Mouse (Mus musculus) kidney, embryonic 14.5 days (tissue): ENCODE measurements around the gene Tmem247. TPM values are rescaled to one million over a fixed set of nuclear protein-coding genes. Genes with fewer than 3 reads are reported as not detected.
A peak's percentile ranks its signal among the peaks of the same experiment; 100 is the strongest.

Source experiments
- ATAC-seq: fragments of 200-750 bp; cut with Nextera tagmentation; 2 replicates; pipeline ENCODE4 v1.8.0; 2017; ENCODE audit warnings: moderate number of reproducible peaks, mild to moderate bottlenecking, moderate TSS enrichment, moderate library complexity; ENCODE audit not compliant: low FRiP score, low TSS enrichment
- H3K27ac ChIP-seq: fragments of 300-500 bp; sonication (generic); 2 replicates; pipeline ENCODE4 v1.5.1; 2014; ENCODE audit warnings: low read depth, mild to moderate bottlenecking, low read length, moderate library complexity, mixed read lengths
- H3K27me3 ChIP-seq: fragments of 300-500 bp; sonication (generic); 2 replicates; pipeline ENCODE4 v1.6.1; 2014; ENCODE audit warnings: mild to moderate bottlenecking, low read length; ENCODE audit not compliant: control insufficient read depth, insufficient read depth
- H3K36me3 ChIP-seq: fragments of 300-500 bp; sonication (generic); 2 replicates; pipeline ENCODE4 v1.6.1; 2014; ENCODE audit warnings: low read length, mixed read lengths; ENCODE audit not compliant: control insufficient read depth, insufficient read depth
- H3K4me1 ChIP-seq: fragments of 300-500 bp; sonication (generic); 2 replicates; pipeline ENCODE4 v1.6.1; 2014; ENCODE audit warnings: low read length, mixed read lengths; ENCODE audit not compliant: control insufficient read depth, insufficient read depth
- H3K4me2 ChIP-seq: fragments of 300-500 bp; sonication (generic); replicated peaks from 2 replicates; pipeline ENCODE4 v1.6.1; 2014; ENCODE audit warnings: low read depth, mild to moderate bottlenecking, low read length
- H3K4me3 ChIP-seq: fragments of 300-500 bp; sonication (generic); 2 replicates; pipeline ENCODE4 v1.5.1; 2014; ENCODE audit warnings: mild to moderate bottlenecking, low read length
- H3K9ac ChIP-seq: fragments of 300-500 bp; sonication (generic); 2 replicates; pipeline ENCODE4 v1.6.1; 2014; ENCODE audit warnings: low read depth, mild to moderate bottlenecking, low read length, moderate library complexity
- H3K9me3 ChIP-seq: fragments of 300-500 bp; sonication (generic); 2 replicates; pipeline ENCODE4 v1.6.1; 2016; ENCODE audit warnings: low read length; ENCODE audit not compliant: control insufficient read depth
- WGBS: fragments of 180-500 bp; shearing (Covaris S2); extraction: QIAGEN DNeasy Blood & Tissue Kit; methylation state at CpG from one replicate; pipeline ENCODE4 v1.1.7; 2014; 5-methylcytosine and 5-hydroxymethylcytosine counted together
- polyA plus RNA-seq: library from polyadenylated mRNA; unstranded; fragments of >200 nt; fragmentation: Nextera tagmentation; extraction: Ambion mirVana; gene quantifications from 2 replicates; pipeline ENCODE4 v1.2.1, GENCODE M21; 2014

Gene Tmem247
- polyA plus RNA-seq, 1 experiment from 2014 or later = not detected

- Histone ChIP-seq H3K9ac (no peak overlapping the region), H3K27ac (no peak overlapping the region), H3K36me3 (no peaks in the 10 kb centered on the region), H3K27me3 (no peaks in the 10 kb centered on the region), H3K9me3 (peaks cover 6% of the 10 kb centered on the region), H3K4me2 (no peak overlapping the region), H3K4me3 (no peak overlapping the region), H3K4me1 (peaks cover 4% of the 10 kb centered on the region; the same call in 1 of the 2 replicates)
- no peak for ATAC-seq
- 86% methylated on average over 6 of the region's 6 CpGs for WGBS
Measured at GRCm38 (mm10) chr17:86929355-86929754, 12.2 kb downstream of the Tmem247 start.

DNA sequence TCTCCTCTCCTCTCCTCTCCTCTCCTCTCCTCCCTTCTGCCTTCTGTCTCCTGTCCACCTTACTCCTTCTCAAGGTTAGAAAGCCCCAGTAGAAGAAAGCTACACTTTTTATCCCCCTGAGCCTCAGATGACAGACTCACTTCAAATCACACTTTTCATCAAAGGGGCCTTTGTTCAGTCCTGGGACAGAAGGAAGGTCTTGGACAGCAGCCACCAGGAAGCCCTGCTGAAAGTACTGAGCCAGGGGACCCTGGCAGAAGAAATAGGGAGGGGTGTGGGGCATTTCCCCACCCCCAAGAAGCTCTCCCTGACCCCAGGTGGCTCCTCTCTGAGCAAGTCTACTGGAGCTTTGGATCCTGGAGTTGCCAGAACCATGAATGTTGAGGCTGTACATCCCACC, 12.8 kb downstream of the Tmem247 start:
- Histone ChIP-seq H3K4me2 (no peak overlapping the region), H3K4me1 (peaks cover 4% of the 10 kb centered on the region; the same call in 1 of the 2 replicates), H3K9ac (no peak overlapping the region), H3K27me3 (no peaks in the 10 kb centered on the region), H3K4me3 (no peak overlapping the region), H3K36me3 (no peaks in the 10 kb centered on the region), H3K27ac (no peak overlapping the region), H3K9me3 (peaks cover 6% of the 10 kb centered on the region)
- ATAC-seq = no peak

DNA sequence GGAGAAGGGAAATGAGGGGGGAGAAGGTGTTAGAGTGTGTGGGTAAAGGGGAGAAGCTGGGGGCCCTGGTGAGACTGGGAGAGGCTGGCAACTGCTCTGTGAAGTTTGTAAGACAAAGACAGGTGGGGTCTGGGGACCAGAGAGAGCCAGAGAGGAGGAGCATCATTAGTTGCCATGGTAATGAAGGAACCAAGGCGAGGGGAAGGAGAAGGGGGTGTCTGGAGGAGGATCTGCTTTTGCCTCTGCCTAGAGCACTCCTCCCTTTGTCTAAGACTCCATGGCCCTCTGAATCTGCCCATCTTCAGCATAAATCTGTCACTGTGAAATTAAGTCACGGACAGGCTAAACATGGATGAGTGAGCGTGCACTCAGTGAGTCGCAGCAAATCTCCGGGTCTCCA, 15.7 kb downstream of the Tmem247 start:
- Histone ChIP-seq H3K9ac (no peak overlapping the region), H3K4me3 (no peak overlapping the region), H3K27me3 (no peaks in the 10 kb centered on the region), H3K27ac (no peak overlapping the region), H3K36me3 (no peaks in the 10 kb centered on the region), H3K4me2 (no peak overlapping the region), H3K9me3 (no peaks in the 10 kb centered on the region), H3K4me1 (peaks cover 11% of the 10 kb centered on the region; the same call in 1 of the 2 replicates)
- ATAC-seq = peak; percentile 59
- WGBS = 25% methylated on average over 5 of the region's 5 CpGs

- no peak overlapping the region for H3K4me3 ChIP-seq
- no peaks in the 10 kb centered on the region for H3K27me3 ChIP-seq
- peaks cover 14% of the 10 kb centered on the region; the same call in 1 of the 2 replicates for H3K4me1 ChIP-seq
- WGBS = 53% methylated on average over 2 of the region's 2 CpGs
- ATAC-seq = no peak
- H3K9ac ChIP-seq = peak overlapping the region; percentile 42; the same call in 1 of the 2 replicates
- peak overlapping the region; percentile 63 for H3K4me2 ChIP-seq
- H3K27ac ChIP-seq = no peak overlapping the region
- no peaks in the 10 kb centered on the region for H3K9me3 ChIP-seq
- H3K36me3 ChIP-seq = no peaks in the 10 kb centered on the region
Measured at GRCm38 (mm10) chr17:86937064-86937463, 19.9 kb downstream of the Tmem247 start.

GRCm38 (mm10) chr17:86937497-86938155, 20.5 kb downstream of the Tmem247 start:
- ATAC-seq = peak; percentile 87
- Histone ChIP-seq H3K36me3 (no peaks in the 10 kb centered on the region), H3K4me1 (peaks cover 13% of the 10 kb centered on the region; the same call in 1 of the 2 replicates), H3K27ac (no peak overlapping the region), H3K9me3 (no peaks in the 10 kb centered on the region), H3K9ac (peak overlapping the region; percentile 42; the same call in 1 of the 2 replicates), H3K4me3 (peak overlapping the region; percentile 32), H3K27me3 (no peaks in the 10 kb centered on the region), H3K4me2 (peak overlapping the region; percentile 63)
- WGBS = 1% methylated on average over 20 of the region's 20 CpGs

DNA sequence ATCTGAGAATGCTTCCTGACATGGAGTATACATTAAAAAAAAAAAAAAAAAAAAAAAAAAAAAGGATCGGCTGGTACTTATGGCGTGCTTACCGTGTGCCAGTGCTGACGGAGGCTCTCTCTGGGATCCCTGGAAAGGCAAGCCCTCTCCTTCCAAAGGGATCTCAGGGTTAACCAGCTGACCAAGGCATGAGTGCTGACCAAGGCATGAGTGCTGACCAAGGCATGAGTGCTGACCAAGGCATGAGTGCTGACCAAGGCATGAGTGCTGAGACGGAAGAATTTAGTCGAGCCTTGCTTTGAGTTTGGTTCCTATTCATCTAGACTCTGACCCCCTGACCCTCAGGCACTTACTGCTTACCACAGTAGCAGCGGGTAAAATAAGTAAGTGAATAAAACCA, 21.5 kb downstream of the Tmem247 start:
- H3K4me1 ChIP-seq = peaks cover 10% of the 10 kb centered on the region; the same call in 1 of the 2 replicates
- no peak overlapping the region for H3K4me3 ChIP-seq
- WGBS = 76% methylated on average over 7 of the region's 7 CpGs
- H3K9ac ChIP-seq = no peak overlapping the region
- H3K9me3 ChIP-seq = no peaks in the 10 kb centered on the region
- H3K4me2 ChIP-seq = no peak overlapping the region
- no peaks in the 10 kb centered on the region for H3K27me3 ChIP-seq
- H3K27ac ChIP-seq = no peak overlapping the region
- H3K36me3 ChIP-seq = no peaks in the 10 kb centered on the region
- ATAC-seq = no peak

GRCm38 (mm10) chr17:86942112-86942511, 25.0 kb downstream of the Tmem247 start:
- Histone ChIP-seq H3K27me3 (no peaks in the 10 kb centered on the region), H3K4me2 (no peak overlapping the region), H3K4me3 (no peak overlapping the region), H3K36me3 (no peaks in the 10 kb centered on the region), H3K9me3 (no peaks in the 10 kb centered on the region), H3K9ac (no peak overlapping the region), H3K27ac (no peak overlapping the region), H3K4me1 (peaks cover 8% of the 10 kb centered on the region; the same call in 1 of the 2 replicates)
- WGBS = 60% methylated on average over 6 of the region's 6 CpGs
- no peak for ATAC-seq

DNA sequence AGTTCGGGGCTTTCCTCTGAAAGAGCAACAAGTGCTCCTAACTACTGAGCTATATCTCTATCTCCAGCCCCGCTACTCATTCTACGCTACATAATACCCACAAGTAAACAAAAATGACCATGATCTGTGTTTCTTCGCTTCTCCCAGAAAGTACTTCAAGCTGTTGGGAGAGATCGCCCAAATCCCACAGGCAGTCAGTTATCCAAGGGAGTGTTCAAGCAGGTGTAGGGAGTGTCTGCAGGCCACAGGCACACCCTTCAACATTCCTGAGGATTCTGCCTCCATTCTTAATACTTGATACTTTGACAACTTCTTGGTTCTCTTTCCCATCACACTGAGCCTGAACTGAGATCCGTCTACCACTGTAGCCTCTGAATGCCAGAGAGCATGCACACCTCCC, 26.0 kb downstream of the Tmem247 start:
- ATAC-seq = no peak
- Histone ChIP-seq H3K4me2 (no peak overlapping the region), H3K4me3 (no peak overlapping the region), H3K9me3 (no peaks in the 10 kb centered on the region), H3K9ac (no peak overlapping the region), H3K27me3 (no peaks in the 10 kb centered on the region), H3K36me3 (no peaks in the 10 kb centered on the region), H3K27ac (no peak overlapping the region), H3K4me1 (0 out of 2 replicates have a peak, but pooled peaks cover 2% of the 10 kb centered on the region)
- 83% methylated on average over 6 of the region's 6 CpGs for WGBS

GRCm38 (mm10) chr17:86946078-86946477, 28.9 kb downstream of the Tmem247 start:
- H3K9me3 ChIP-seq = no peaks in the 10 kb centered on the region
- 38% methylated on average over 4 of the region's 4 CpGs for WGBS
- H3K27ac ChIP-seq = no peak overlapping the region
- no peak overlapping the region for H3K4me2 ChIP-seq
- no peaks in the 10 kb centered on the region for H3K36me3 ChIP-seq
- ATAC-seq = no peak
- H3K27me3 ChIP-seq = no peaks in the 10 kb centered on the region
- no peak overlapping the region for H3K4me3 ChIP-seq
- H3K9ac ChIP-seq = no peak overlapping the region
- no peaks in the 10 kb centered on the region for H3K4me1 ChIP-seq
